Mouse (Mus musculus): Measurements from ENCODE around the gene Cisd3.

Gene Cisd3

GRCm38 (mm10) chr11:97662893-97663527, 22.6 kb upstream of the Cisd3 start, which contains the start of gene Mllt6:
Mllt6 (plus strand) TSS chr11:97663414.
- peak; percentile 68 for DNase-seq (ENCODE audit: low spot score)

GRCm38 (mm10) chr11:97663528-97664338, 21.9 kb upstream of the Cisd3 start:
- peak; percentile 47 for DNase-seq (ENCODE audit: low spot score)

- no peak for DNase-seq (ENCODE audit: low spot score)
Measured at GRCm38 (mm10) chr11:97664339-97664665, 21.3 kb upstream of the Cisd3 start.

- DNase-seq (ENCODE audit: low spot score): no peak
Measured at GRCm38 (mm10) chr11:97664771-97665240, 20.8 kb upstream of the Cisd3 start.

- no peak for DNase-seq (ENCODE audit: low spot score)
Measured at GRCm38 (mm10) chr11:97665431-97665830, 20.2 kb upstream of the Cisd3 start.

GRCm38 (mm10) chr11:97666221-97666620, 19.4 kb upstream of the Cisd3 start:
- DNase-seq (ENCODE audit: low spot score): no peak

- no peak for DNase-seq (ENCODE audit: low spot score)
Measured at GRCm38 (mm10) chr11:97666794-97667193, 18.8 kb upstream of the Cisd3 start.

- DNase-seq (ENCODE audit: low spot score): no peak
Measured at GRCm38 (mm10) chr11:97668160-97668559, 17.5 kb upstream of the Cisd3 start.

GRCm38 (mm10) chr11:97669268-97669667, 16.4 kb upstream of the Cisd3 start:
- no peak for DNase-seq (ENCODE audit: low spot score)

- DNase-seq (ENCODE audit: low spot score): no peak
Measured at GRCm38 (mm10) chr11:97669829-97670228, 15.8 kb upstream of the Cisd3 start.

GRCm38 (mm10) chr11:97670234-97671176, 15.1 kb upstream of the Cisd3 start:
- DNase-seq (ENCODE audit: low spot score): no peak

GRCm38 (mm10) chr11:97671177-97671527, 14.5 kb upstream of the Cisd3 start:
- DNase-seq (ENCODE audit: low spot score): no peak

- no peak for DNase-seq (ENCODE audit: low spot score)
Measured at GRCm38 (mm10) chr11:97673148-97673547, 12.5 kb upstream of the Cisd3 start.

- no peak for DNase-seq (ENCODE audit: low spot score)
Measured at GRCm38 (mm10) chr11:97676050-97676754, 9.4 kb upstream of the Cisd3 start.

GRCm38 (mm10) chr11:97677381-97677780, 8.2 kb upstream of the Cisd3 start:
- no peak for DNase-seq (ENCODE audit: low spot score)

- no peak for DNase-seq (ENCODE audit: low spot score)
Measured at GRCm38 (mm10) chr11:97677842-97678241, 7.8 kb upstream of the Cisd3 start.

- no peak for DNase-seq (ENCODE audit: low spot score)
Measured at GRCm38 (mm10) chr11:97678301-97678700, 7.3 kb upstream of the Cisd3 start.

GRCm38 (mm10) chr11:97680430-97680829, 5.2 kb upstream of the Cisd3 start:
- DNase-seq (ENCODE audit: low spot score): no peak

- no peak for DNase-seq (ENCODE audit: low spot score)
Measured at GRCm38 (mm10) chr11:97682504-97683055, 3.0 kb upstream of the Cisd3 start.

- DNase-seq (ENCODE audit: low spot score): no peak
Measured at GRCm38 (mm10) chr11:97684063-97684680, 1.5 kb upstream of the Cisd3 start.

GRCm38 (mm10) chr11:97684766-97685165, 860 bp upstream of the Cisd3 start:
- no peak for DNase-seq (ENCODE audit: low spot score)
